Mouse (Mus musculus): ENCODE measurements around the gene Ifit2.

- TF ChIP-seq POLR2AphosphoS2 (IDR thresholded peaks at IDR 0.05; ENCODE audit: insufficient read length, low read depth) (no peak), POLR2A (IDR thresholded peaks at IDR 0.05; ENCODE audit: insufficient read length, low read depth) (no peak), SRF (IDR thresholded peaks at IDR 0.05; ENCODE audit: control insufficient read depth, insufficient read length, low read depth) (no peak), MAX (IDR thresholded peaks at IDR 0.05; ENCODE audit: low read depth) (no peak), CEBPB (IDR thresholded peaks at IDR 0.05; ENCODE audit: insufficient read depth, poor library complexity, severe bottlenecking) (no peak)
Observed at GRCm38 (mm10) chr19:34521978-34522377, 28.5 kb upstream of the Ifit2 start.

All from myocyte (in vitro differentiated cells).